7 mouse cellular contexts compared by ENCODE assay signal in genomic region chr7:47007818-47008167, GRCm38 (mm10). TPM values are rescaled to one million over a fixed set of nuclear protein-coding genes. Genes with fewer than 3 reads are reported as not detected.
DNase-seq lines count a peak whose midpoint lies in the region; ATAC-seq and TF ChIP-seq lines count a peak whose summit lies in the region.

No protein-coding gene starts in this region.

- peak overlapping the region; percentile 91 for H3K4me3 ChIP-seq in testis, adult 2 months (ENCODE audit: control insufficient read depth, low read depth, low read length)
- peak overlapping the region; percentile 59 for H3K4me3 ChIP-seq in embryonic facial prominence, embryonic 12.5 days
- peak overlapping the region; percentile 69 for H3K4me3 ChIP-seq in neural tube, embryonic 12.5 days

- TF ChIP-seq CTCF in testis, adult 2 months (IDR thresholded peaks at IDR 0.05; ENCODE audit: control insufficient read depth, insufficient read depth, insufficient replicate concordance, low read depth, low read length) = no peak; the same call in 1 of the 2 replicates

- H3K27me3 ChIP-seq in testis, adult 2 months (ENCODE audit: control insufficient read depth, insufficient read depth, low read length) = no peaks in the 10 kb centered on the region
- no peaks in the 10 kb centered on the region for H3K27me3 ChIP-seq in embryonic facial prominence, embryonic 12.5 days
- no peaks in the 10 kb centered on the region for H3K27me3 ChIP-seq in neural tube, embryonic 12.5 days (replicated peaks)

- H3K9ac ChIP-seq in embryonic facial prominence, embryonic 12.5 days = peak overlapping the region; percentile 61
- peak overlapping the region; percentile 69 for H3K9ac ChIP-seq in neural tube, embryonic 12.5 days

- WGBS in embryonic facial prominence, embryonic 12.5 days = 1% methylated on average over 25 of the region's 25 CpGs
- under 1% methylated on average over 25 of the region's 25 CpGs for WGBS in large intestine, adult 2 months
- under 1% methylated on average over 25 of the region's 25 CpGs for WGBS in neural tube, embryonic 12.5 days

- H3K9me3 ChIP-seq in embryonic facial prominence, embryonic 12.5 days = no peaks in the 10 kb centered on the region
- no peaks in the 10 kb centered on the region for H3K9me3 ChIP-seq in neural tube, embryonic 12.5 days

- ATAC-seq in embryonic facial prominence, embryonic 12.5 days (ENCODE audit: insufficient number of reproducible peaks, insufficient read depth, low FRiP score, low TSS enrichment) = no peak
- ATAC-seq in neural tube, embryonic 12.5 days (ENCODE audit: low FRiP score, low read depth) = peak; percentile 65

- TF ChIP-seq POLR2A in testis, adult 2 months (IDR thresholded peaks at IDR 0.05; ENCODE audit: control insufficient read depth, low read depth, low read length) = no peak

- peak overlapping the region; percentile 94 for H3K27ac ChIP-seq in testis, adult 2 months (ENCODE audit: control insufficient read depth, insufficient read depth, low read depth, low read length)
- H3K27ac ChIP-seq in embryonic facial prominence, embryonic 12.5 days = peak overlapping the region; percentile 85
- H3K27ac ChIP-seq in neural tube, embryonic 12.5 days = peak overlapping the region; percentile 69; the same call in 1 of the 2 replicates

- no peaks in the 10 kb centered on the region for H3K36me3 ChIP-seq in testis, adult 2 months (ENCODE audit: control insufficient read depth, insufficient read depth, low read length)
- H3K36me3 ChIP-seq in embryonic facial prominence, embryonic 12.5 days = no peaks in the 10 kb centered on the region
- no peaks in the 10 kb centered on the region for H3K36me3 ChIP-seq in neural tube, embryonic 12.5 days

- H3K4me2 ChIP-seq in embryonic facial prominence, embryonic 12.5 days (replicated peaks) = peak overlapping the region; percentile 77
- H3K4me2 ChIP-seq in neural tube, embryonic 12.5 days (replicated peaks) = peak overlapping the region; percentile 72

- H3K4me1 ChIP-seq in testis, adult 2 months (ENCODE audit: control insufficient read depth, insufficient read depth, low read length) = no peaks in the 10 kb centered on the region; the same call in 1 of the 2 replicates
- H3K4me1 ChIP-seq in embryonic facial prominence, embryonic 12.5 days = peaks cover 28% of the 10 kb centered on the region
- peaks cover 35% of the 10 kb centered on the region for H3K4me1 ChIP-seq in neural tube, embryonic 12.5 days

- DNase-seq in testis, postnatal 14 days (ENCODE audit: low spot score) = no peak
- peak; percentile 64 for DNase-seq in large intestine, adult 2 months (ENCODE audit: low read depth, low spot score)
- DNase-seq in c-Kit-positive CD71-positive TER-119-positive erythroid progenitor cells, embryonic 14.5 days (ENCODE audit: low spot score) = no peak
- no peak for DNase-seq in urinary bladder, postnatal 25 days (ENCODE audit: low spot score)

RNA-seq across cellular contexts. Expression of gene Spty2d1, which starts 0.4 kb away (rescaled TPM):
- polyA plus RNA-seq in testis, adult 2 months (2012; rRNA removed) = 3.3 and 3.4 TPM in 2 replicates
- 16.6 and 18.1 TPM in 2 replicates for polyA plus RNA-seq in embryonic facial prominence, embryonic 12.5 days (2016; fragmentation: Nextera tagmentation; extraction: Ambion mirVana)
- polyA plus RNA-seq in large intestine, adult 2 months (2012; rRNA removed) = 3.8 and 6.2 TPM in 2 replicates
- polyA plus RNA-seq in neural tube, embryonic 12.5 days (2016; fragmentation: Nextera tagmentation; extraction: Ambion mirVana) = 11.2 and 13.0 TPM in 2 replicates

RNA-seq across cellular contexts. Expression of gene Gm9999, which starts 24.4 kb away (rescaled TPM):
- polyA plus RNA-seq in testis, adult 2 months (2012; rRNA removed) = 1,349 and 1,518 TPM in 2 replicates
- polyA plus RNA-seq in embryonic facial prominence, embryonic 12.5 days (2016; fragmentation: Nextera tagmentation; extraction: Ambion mirVana) = not detected in 2 replicates
- polyA plus RNA-seq in large intestine, adult 2 months (2012; rRNA removed) = not detected in 2 replicates
- not detected in 2 replicates for polyA plus RNA-seq in neural tube, embryonic 12.5 days (2016; fragmentation: Nextera tagmentation; extraction: Ambion mirVana)

RNA-seq across cellular contexts. Expression of gene Tmem86a, which starts 42.6 kb away (rescaled TPM):
- 37.3 and 42.8 TPM in 2 replicates for polyA plus RNA-seq in testis, adult 2 months (2012; rRNA removed)
- polyA plus RNA-seq in embryonic facial prominence, embryonic 12.5 days (2016; fragmentation: Nextera tagmentation; extraction: Ambion mirVana) = 21.3 and 23.2 TPM in 2 replicates
- polyA plus RNA-seq in large intestine, adult 2 months (2012; rRNA removed) = 52.8 and 183 TPM in 2 replicates
- polyA plus RNA-seq in neural tube, embryonic 12.5 days (2016; fragmentation: Nextera tagmentation; extraction: Ambion mirVana) = 19.5 TPM in 2 replicates

RNA-seq across cellular contexts. Expression of gene Uevld, which starts 49.5 kb away (rescaled TPM):
- 2.4 and 2.9 TPM in 2 replicates for polyA plus RNA-seq in testis, adult 2 months (2012; rRNA removed)
- 11.1 and 13.0 TPM in 2 replicates for polyA plus RNA-seq in embryonic facial prominence, embryonic 12.5 days (2016; fragmentation: Nextera tagmentation; extraction: Ambion mirVana)
- 2.5 and 4.3 TPM in 2 replicates for polyA plus RNA-seq in large intestine, adult 2 months (2012; rRNA removed)
- 7.3 and 7.9 TPM in 2 replicates for polyA plus RNA-seq in neural tube, embryonic 12.5 days (2016; fragmentation: Nextera tagmentation; extraction: Ambion mirVana)

Comparison
In these comparisons a context has a peak if more than half of its experiments do, and no peak if none do; other contexts are left out.
1. RNA of gene Gm9999, which starts 24.4 kb away (polyA plus RNA-seq): 1,349 to 1,518 TPM in testis, adult 2 months; not detected in embryonic facial prominence, embryonic 12.5 days, not detected in large intestine, adult 2 months and not detected in neural tube, embryonic 12.5 days; every median in the first group is over 1,000 times any median in the second.
2. Peak in every context shown above with its lines, with median percentiles within 50 percentile points of each other: H3K27ac ChIP-seq and H3K4me3 ChIP-seq.